Mouse (Mus musculus): ENCODE data around the gene Vti1b.
"Not testable (repeated sequence)": the region's sequence is repeated elsewhere in the genome, so short reads cannot be mapped to it uniquely, and the experiment has no call there.

Vti1b gene

GRCm38 (mm10) chr12:79172019-79172941 is at the start of gene Vti1b:
Gene Vti1b, minus strand, starts transcription at chr12:79172667.
- in situ Hi-C loops (cut with MboI, MseI) = no loop called here

- in situ Hi-C loops (cut with MboI, MseI) = no loop called here
These were observed 45.0 kb upstream of the Vti1b start for GRCm38 (mm10) chr12:79217511-79217910.

GRCm38 (mm10) chr12:79211447-79211846 is 39.0 kb upstream of the Vti1b start:
- in situ Hi-C loops (cut with MboI, MseI) = no loop called here

GRCm38 (mm10) chr12:79208703-79209464 is 36.4 kb upstream of the Vti1b start, which contains the start of gene Rdh12:
Gene Rdh12, plus strand, starts transcription at chr12:79208914.
- in situ Hi-C loops (cut with MboI, MseI) = no loop called here

- in situ Hi-C loops (cut with MboI, MseI) = no loop called here
These were observed 29.4 kb upstream of the Vti1b start for GRCm38 (mm10) chr12:79201882-79202281.

- in situ Hi-C loops (cut with MboI, MseI) = no loop called here
These were observed 24.6 kb upstream of the Vti1b start for GRCm38 (mm10) chr12:79197105-79197504.

- in situ Hi-C loops (cut with MboI, MseI) = loop anchor here (5.0 kb wide), 1 partner anchor 69 kb away; no protein-coding TSS in a partner anchor
These were observed 21.0 kb upstream of the Vti1b start for GRCm38 (mm10) chr12:79193441-79193840.

- in situ Hi-C loops (cut with MboI, MseI) = loop anchor here (5.0 kb wide), 1 partner anchor 70 kb away; no protein-coding TSS in a partner anchor
These were observed 19.7 kb upstream of the Vti1b start, which contains the start of gene Rdh11 for GRCm38 (mm10) chr12:79192193-79192592. Gene Rdh11, minus strand, starts transcription at chr12:79192293.

GRCm38 (mm10) chr12:79191701-79192100 is 19.2 kb upstream of the Vti1b start:
- in situ Hi-C loops (cut with MboI, MseI) = loop anchor here (5.0 kb wide), 1 partner anchor 71 kb away; no protein-coding TSS in a partner anchor

- in situ Hi-C loops (cut with MboI, MseI) = loop anchor here (5.0 kb wide), 1 partner anchor 71 kb away; no protein-coding TSS in a partner anchor
These were observed 18.6 kb upstream of the Vti1b start for GRCm38 (mm10) chr12:79190931-79191673.

- in situ Hi-C loops (cut with MboI, MseI) = not testable (repeated sequence)
These were observed 12.7 kb upstream of the Vti1b start for GRCm38 (mm10) chr12:79185160-79185559.

- in situ Hi-C loops (cut with MboI, MseI) = no loop called here
These were observed 3.5 kb upstream of the Vti1b start for GRCm38 (mm10) chr12:79175998-79176397.

- in situ Hi-C loops (cut with MboI, MseI) = no loop called here
These were observed 1.3 kb upstream of the Vti1b start for GRCm38 (mm10) chr12:79173721-79174120.

- in situ Hi-C loops (cut with MboI, MseI) = no loop called here
These were observed 1.0 kb downstream of the Vti1b start for GRCm38 (mm10) chr12:79171269-79171995.

- in situ Hi-C loops (cut with MboI, MseI) = no loop called here
These were observed 2.0 kb downstream of the Vti1b start for GRCm38 (mm10) chr12:79170421-79170820.

GRCm38 (mm10) chr12:79169173-79169572 is 3.3 kb downstream of the Vti1b start:
- in situ Hi-C loops (cut with MboI, MseI) = no loop called here

- in situ Hi-C loops (cut with MboI, MseI) = no loop called here
These were observed 9.6 kb downstream of the Vti1b start for GRCm38 (mm10) chr12:79162876-79163275.

GRCm38 (mm10) chr12:79149653-79150052 is 22.8 kb downstream of the Vti1b start:
- in situ Hi-C loops (cut with MboI, MseI) = no loop called here

GRCm38 (mm10) chr12:79141384-79141783 is 31.1 kb downstream of the Vti1b start:
- in situ Hi-C loops (cut with MboI, MseI) = no loop called here

- in situ Hi-C loops (cut with MboI, MseI) = no loop called here
These were observed 31.7 kb downstream of the Vti1b start for GRCm38 (mm10) chr12:79140811-79141210.

- in situ Hi-C loops (cut with MboI, MseI) = no loop called here
These were observed 33.0 kb downstream of the Vti1b start for GRCm38 (mm10) chr12:79139417-79139816.

Measured in T-helper 1 cell (primary cell).